Mouse (Mus musculus): ENCODE measurements around the gene Colca2. TPM values are rescaled to one million over a fixed set of nuclear protein-coding genes. Genes with fewer than 3 reads are reported as not detected.

The Colca2 gene
- polyA plus RNA-seq (2021) = 3.5 TPM

DNA sequence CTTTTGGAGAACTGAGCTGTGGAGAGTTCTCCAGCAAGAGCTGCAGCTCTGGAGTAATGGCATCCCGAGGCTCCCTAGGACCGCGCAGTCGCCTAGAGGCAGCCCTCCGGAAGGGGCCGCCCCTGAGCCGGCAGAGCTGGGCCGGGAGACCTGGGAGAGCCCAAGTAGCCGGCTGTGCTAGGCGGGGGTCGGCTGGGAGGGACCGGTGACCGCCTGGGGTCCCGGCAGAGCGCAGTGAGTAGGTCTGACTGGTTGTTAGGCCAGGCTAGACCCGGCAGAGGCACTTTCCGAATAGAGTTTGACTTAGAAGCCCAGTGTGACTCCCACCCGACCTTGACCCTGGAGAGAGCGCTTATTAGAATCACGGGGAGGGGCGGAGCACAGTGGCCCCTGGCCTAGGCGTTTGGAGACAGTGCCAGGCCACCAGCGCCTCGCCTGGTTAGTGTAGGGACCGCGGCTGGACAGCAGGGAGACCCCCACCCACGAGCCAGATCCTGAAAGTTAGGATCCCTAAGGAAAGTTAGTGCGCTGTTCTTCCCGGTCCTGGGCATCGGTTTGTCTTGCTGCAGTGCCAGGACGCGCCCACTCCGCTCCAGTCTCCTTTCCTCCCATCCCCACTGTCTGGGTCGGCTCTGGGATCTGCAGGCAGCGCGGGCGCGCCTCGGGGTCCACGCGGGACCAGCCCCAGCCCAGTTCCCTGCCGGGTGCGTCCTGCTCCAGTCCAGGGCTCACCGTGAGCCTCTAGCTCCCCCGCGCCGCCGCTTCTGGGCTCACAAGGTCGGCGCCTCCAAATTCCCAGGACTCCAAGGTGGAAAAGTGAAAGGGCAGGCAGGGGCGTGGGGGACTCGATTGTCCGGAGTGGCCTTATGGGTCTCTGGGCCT, at the start of gene Colca2:
Colca2 (minus strand) TSS at position 70 of the 882 bp plus-strand sequence.
- ATAC-seq = peak; percentile 90
- CTCF ChIA-PET = interaction anchor here (1.4 to 2.2 kb wide), 2 partner anchors 14 to 116 kb away, joined by 7 to 9 read pairs; no protein-coding TSS in a partner anchor
- POLR2A ChIA-PET = interaction anchor here (0.6 kb wide), 1 partner anchor 96 kb away, joined by 4 read pairs; no protein-coding TSS in a partner anchor
- no peaks in the 10 kb centered on the region for H3K27me3 ChIP-seq
- peak; percentile 59 for TF ChIP-seq CTCF (IDR thresholded peaks at IDR 0.05)
- no peak for DNase-seq (ENCODE audit: low read depth, low spot score)
- in situ Hi-C loops (cut with MboI; ENCODE audit: low pct_unique_long_range_greater_than_20kb) = loop anchor here (25.0 kb wide), 2 partner anchors 241 to 466 kb away; no protein-coding TSS in a partner anchor

DNA sequence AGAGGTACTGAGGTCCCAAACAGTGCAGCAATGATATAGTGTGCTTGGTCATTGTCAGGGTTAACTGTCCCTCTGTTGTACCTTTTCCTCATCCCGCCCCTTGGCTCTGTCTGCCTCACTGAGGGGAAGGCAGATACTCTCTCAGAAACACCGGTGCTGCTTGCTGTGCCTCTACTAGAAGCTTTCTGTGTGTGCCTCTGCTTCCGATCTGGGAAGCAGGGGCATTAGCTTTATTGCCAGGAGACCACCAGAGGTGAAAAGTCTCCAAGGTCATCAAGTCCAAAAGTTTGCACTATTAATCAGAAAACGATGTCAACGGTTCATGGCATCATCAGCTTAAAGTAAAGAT, 49.2 kb upstream of the Colca2 start:
- ATAC-seq (no peak), DNase-seq (ENCODE audit: low read depth, low spot score) (no peak)
- POLR2A ChIA-PET = no interaction called here
- CTCF ChIA-PET = no interaction called here
- peaks cover 43% of the 10 kb centered on the region for H3K27me3 ChIP-seq
- in situ Hi-C loops (cut with MboI; ENCODE audit: low pct_unique_long_range_greater_than_20kb) = no loop called here
- no peak for TF ChIP-seq CTCF (IDR thresholded peaks at IDR 0.05)

DNA sequence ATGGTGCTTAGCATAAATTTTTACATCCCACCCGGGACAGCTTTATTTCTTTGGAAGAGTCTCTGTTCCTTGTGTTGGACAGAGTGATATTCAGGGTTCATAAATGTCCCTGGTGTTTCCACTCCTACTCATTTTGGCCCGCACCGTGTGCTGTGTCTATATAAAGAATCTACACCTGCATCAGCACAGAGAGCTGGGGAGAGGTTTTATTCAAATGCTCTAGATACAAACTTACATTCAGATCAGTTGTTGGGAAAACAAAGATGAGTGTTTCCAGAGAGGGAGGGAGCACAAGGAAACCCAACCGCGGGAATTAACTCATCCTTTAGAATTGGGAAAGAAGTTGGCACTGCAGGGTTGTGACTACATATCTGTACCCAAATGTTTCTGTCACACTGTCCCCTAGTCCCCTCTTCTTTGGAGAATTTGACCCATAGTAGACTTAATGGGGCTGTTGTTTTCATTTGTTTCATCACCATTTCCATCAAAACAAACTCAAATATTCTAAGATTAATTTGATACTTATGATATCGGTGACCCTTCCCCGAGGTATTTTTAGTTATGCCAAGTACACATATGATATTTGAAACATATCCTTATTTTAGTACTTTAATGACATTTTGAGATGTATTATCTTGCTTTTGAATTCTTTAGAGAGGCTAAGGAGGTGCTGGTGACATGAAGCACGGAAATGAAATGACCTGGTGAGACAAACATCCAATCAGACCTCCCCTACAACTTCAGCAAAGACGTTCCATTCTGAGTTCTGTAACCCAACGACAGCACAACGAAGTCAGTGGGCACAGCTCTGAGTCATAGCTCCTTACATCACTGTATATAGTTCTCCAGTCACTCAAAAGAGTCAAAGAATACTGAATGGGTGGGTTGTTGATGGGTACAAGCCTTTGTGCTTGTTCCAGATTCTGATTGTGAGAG, 48.5 kb upstream of the Colca2 start:
- in situ Hi-C loops (cut with MboI; ENCODE audit: low pct_unique_long_range_greater_than_20kb) = no loop called here
- POLR2A ChIA-PET = no interaction called here
- DNase-seq (ENCODE audit: low read depth, low spot score) (no peak), ATAC-seq (no peak)
- CTCF ChIA-PET = no interaction called here
- H3K27me3 ChIP-seq = peaks cover 41% of the 10 kb centered on the region
- no peak for TF ChIP-seq CTCF (IDR thresholded peaks at IDR 0.05)

DNA sequence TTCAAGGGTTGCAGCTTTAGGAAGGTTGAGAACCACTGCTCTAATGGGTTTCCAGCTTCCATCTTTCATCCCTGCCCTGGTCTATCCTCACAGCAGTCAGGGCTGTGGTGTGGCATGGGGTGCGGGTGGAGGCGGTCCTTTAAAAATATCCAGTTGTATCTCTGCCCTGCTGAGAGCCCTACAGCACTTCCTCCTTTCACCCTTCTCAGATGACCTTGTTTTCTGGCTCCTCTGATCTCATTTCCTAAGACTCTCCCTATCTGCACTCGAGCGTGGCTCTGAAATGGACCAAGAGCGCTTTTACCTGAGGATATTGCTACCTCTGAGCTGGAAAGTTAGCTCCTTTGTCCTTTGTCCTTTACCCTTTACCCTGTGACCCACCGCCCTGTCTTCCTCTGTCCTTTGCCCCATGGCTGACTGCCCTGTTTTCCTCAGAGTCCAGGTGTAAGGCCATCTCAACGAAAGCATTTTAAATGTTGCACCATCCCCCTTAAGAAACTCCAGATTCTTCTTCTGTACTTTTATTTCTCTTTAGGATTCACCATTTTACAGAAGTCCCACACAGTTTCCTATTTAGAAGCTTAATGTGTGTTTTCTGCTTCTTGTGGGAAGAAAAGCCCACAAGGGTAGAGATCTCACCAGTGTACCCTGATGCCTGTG, 46.2 kb upstream of the Colca2 start:
- in situ Hi-C loops (cut with MboI; ENCODE audit: low pct_unique_long_range_greater_than_20kb) = no loop called here

DNA sequence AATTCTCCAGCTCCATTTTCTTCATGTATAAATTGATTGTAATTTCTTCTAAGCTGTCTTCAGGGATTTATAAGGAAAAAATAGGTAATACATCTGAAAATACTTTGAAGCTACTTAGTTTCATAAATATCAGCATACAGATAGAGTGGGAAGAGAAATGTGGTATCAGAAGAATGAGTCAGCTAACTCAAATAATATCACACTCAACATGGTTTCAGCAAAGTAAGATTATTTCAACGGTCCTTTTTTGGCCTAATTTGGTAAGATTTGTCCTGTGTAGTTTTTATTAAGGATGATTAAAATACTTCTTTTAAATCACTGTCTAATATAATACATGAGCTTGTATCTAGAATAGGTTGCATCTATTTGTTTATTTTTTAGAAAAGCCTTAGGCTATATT, 41.7 kb upstream of the Colca2 start:
- DNase-seq (ENCODE audit: low read depth, low spot score) (no peak), ATAC-seq (no peak)
- H3K27me3 ChIP-seq = no peaks in the 10 kb centered on the region
- in situ Hi-C loops (cut with MboI; ENCODE audit: low pct_unique_long_range_greater_than_20kb) = no loop called here
- TF ChIP-seq CTCF (IDR thresholded peaks at IDR 0.05) = no peak
- CTCF ChIA-PET = interaction anchor here (0.8 to 1.5 kb wide), 3 partner anchors 10 to 486 kb away, joined by 3 to 4 read pairs (median 3); no protein-coding TSS in a partner anchor
- POLR2A ChIA-PET = no interaction called here

More for the DNA sequence above, 46.2 kb upstream of the Colca2 start:
- peaks cover 30% of the 10 kb centered on the region for H3K27me3 ChIP-seq
- DNase-seq (ENCODE audit: low read depth, low spot score) (no peak), ATAC-seq (no peak)
- ChIA-PET CTCF (no interaction called here), POLR2A (no interaction called here)
- no peak for TF ChIP-seq CTCF (IDR thresholded peaks at IDR 0.05)

DNA sequence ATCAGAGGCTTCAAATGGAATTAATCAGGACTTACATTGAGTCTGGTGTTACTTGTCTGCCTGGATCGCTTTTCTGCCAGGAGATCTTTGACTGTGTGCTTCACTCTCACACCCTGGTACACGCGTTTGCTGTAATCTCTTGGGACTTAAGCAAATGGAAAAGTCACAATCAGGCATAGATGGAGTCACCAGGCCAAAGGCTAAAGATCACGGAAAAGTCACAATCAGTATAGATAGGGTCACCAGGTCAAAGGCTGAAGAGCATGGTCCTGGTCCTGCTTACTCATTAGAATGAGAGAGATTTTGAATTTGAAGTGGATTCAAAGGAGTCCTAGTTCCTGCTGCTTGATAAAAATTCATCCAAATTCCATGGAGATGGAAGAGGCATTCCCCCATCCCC, 39.9 kb upstream of the Colca2 start:
- no peak for TF ChIP-seq CTCF (IDR thresholded peaks at IDR 0.05)
- DNase-seq (ENCODE audit: low read depth, low spot score) (no peak), ATAC-seq (no peak)
- CTCF ChIA-PET = interaction anchor here (1.7 kb wide), 1 partner anchor 15 kb away, joined by 4 read pairs; no protein-coding TSS in a partner anchor
- H3K27me3 ChIP-seq = no peaks in the 10 kb centered on the region
- POLR2A ChIA-PET = no interaction called here
- in situ Hi-C loops (cut with MboI; ENCODE audit: low pct_unique_long_range_greater_than_20kb) = no loop called here

DNA sequence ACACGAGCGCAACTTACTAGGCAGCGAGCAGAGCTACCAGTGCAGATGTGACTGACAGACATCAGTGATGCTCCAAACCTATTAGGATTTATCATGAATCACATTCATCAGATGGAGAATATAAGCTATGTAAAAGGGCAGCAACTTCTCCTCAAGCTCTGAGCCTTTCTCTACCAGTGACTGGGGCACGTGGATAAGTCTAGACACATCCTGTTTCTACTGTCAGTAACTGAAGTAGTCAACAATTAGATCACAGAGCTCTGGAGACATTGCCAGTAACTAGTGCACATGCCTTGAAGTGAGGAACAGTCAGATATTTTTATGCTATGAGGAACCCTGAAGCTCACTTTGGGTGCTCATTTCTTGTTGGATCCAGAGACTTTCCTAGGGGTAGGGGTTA, 39.0 kb upstream of the Colca2 start:
- in situ Hi-C loops (cut with MboI; ENCODE audit: low pct_unique_long_range_greater_than_20kb) = no loop called here
- DNase-seq (ENCODE audit: low read depth, low spot score) (no peak), ATAC-seq (no peak)
- no peaks in the 10 kb centered on the region for H3K27me3 ChIP-seq
- CTCF ChIA-PET = no interaction called here
- no peak for TF ChIP-seq CTCF (IDR thresholded peaks at IDR 0.05)
- POLR2A ChIA-PET = no interaction called here

DNA sequence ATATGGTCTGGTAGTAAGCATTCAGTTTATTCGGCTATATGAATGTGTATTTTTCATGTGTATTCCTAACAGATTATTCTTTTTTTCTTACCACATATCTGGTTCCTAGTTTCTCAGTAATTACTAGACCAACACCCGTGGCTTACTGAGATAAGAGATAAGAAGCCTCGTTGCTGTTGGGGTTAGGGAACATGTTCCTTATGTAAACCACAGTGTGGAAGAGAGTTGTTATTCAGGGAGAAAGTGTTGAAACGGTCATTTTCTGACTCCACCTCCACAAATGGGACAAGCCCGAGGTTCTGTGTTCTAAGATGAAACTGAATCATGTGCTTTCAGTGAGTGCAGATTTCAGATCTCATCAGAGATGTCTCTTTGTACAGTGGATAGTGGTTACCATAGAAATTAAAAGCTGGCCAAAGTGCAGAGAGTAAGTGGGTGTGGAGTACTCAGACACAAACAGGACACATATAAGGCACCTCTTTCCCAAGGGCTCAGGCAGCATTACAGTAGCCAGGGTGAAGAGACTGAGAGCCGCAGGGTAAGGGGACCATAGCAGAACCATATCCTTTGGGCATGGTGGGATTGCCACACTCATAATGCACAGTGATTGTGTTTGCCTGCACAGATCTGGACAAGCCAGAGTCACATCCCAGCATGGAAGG, 37.2 kb upstream of the Colca2 start:
- no peak for TF ChIP-seq CTCF (IDR thresholded peaks at IDR 0.05)
- no peaks in the 10 kb centered on the region for H3K27me3 ChIP-seq
- ChIA-PET CTCF (no interaction called here), POLR2A (no interaction called here)
- no peak for ATAC-seq
- in situ Hi-C loops (cut with MboI; ENCODE audit: low pct_unique_long_range_greater_than_20kb) = no loop called here
- DNase-seq (ENCODE audit: low read depth, low spot score) = no peak

DNA sequence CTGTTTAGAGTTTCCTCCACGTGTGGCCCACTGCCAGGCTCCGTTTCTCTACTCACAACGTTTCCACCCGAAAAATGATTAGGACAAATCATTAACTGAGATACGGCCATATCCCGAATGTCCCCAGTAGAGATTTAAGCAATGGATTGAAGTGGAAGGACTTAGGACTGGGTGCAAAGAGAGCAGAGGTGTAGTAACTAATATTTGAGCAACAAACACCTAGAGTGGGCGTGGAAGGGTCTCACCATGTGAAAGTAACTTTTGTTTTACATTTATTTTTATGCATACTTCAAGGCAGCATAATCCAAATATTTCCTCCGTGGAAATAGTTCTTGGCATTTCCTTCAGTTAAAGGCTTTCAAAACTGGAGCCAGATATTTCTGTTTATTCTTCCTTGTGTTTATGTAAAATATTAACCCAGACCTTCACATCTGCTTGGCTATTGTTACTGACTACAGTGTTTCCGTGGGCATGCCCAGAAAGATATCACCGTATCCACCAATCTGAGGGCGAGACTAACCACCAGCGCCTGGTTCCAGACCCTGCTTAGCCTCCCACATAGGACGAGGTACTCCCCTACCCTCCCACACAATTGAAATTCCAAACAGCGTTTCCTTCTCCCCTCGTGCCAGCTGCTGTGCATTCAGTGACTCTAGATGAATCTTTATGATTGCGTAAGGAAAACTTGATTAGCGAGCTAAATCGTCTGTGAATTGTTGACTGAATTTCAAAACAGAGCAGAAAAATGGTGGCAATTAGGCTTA, 34.4 kb upstream of the Colca2 start:
- ChIA-PET CTCF (no interaction called here), POLR2A (no interaction called here)
- in situ Hi-C loops (cut with MboI; ENCODE audit: low pct_unique_long_range_greater_than_20kb) = no loop called here
- no peak for TF ChIP-seq CTCF (IDR thresholded peaks at IDR 0.05)
- DNase-seq (ENCODE audit: low read depth, low spot score) = no peak
- ATAC-seq = no peak
- H3K27me3 ChIP-seq = peaks cover 2% of the 10 kb centered on the region

Measured in Patski (cell line).